Mouse (Mus musculus): ENCODE measurements around the gene Sephs1.
A peak's percentile ranks its signal among the peaks of the same experiment; 100 is the strongest.

DNA sequence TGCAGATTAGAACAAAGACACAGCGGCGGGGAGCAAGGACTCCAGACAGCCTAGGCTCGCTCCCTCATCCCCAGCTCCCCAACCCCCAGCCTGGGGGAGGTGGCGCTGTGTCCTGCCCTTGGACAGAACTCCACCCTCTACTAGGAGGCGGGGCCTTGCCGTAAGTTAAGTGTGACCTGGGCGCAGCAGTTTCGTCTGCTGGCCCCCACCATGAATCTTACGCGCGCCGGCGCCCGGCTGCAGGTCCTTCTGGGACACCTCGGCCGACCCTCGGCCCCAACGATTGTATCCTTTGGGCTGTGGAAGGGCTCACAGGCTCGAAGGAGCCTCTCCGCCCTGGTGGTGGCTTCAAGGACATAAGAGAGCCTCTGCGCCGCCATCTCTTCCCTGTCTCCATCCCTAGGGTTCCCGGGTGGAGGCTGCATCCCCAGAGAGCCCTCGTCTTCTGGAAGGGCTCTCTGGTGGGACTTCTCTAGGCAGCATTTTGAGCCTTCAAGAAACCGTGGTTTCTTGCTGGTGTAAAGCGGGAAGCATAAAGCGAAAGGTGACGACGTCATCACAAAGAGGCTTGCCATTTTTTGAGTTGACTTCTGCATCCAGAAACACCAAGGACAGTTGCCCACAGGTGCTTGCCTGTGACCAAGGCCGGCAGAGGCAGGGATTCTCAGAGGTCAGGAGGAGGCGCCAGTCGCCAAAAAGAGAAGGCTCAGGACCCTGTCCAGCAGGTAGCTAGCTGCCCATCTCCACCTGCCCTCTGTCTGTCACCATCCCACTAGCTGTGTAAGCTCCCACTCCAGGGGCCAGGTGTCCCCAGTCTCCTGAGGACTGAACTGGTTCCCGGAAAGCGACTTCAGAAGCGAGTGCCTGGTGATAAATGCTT, 37.7 kb downstream of the Sephs1 start, which contains the start of gene Phyh:
- TF ChIP-seq CTCF (IDR thresholded peaks at IDR 0.05; ENCODE audit: borderline replicate concordance, extremely low read depth, insufficient read depth, insufficient read length) (peak; percentile 17; the same call in 1 of the 2 replicates), POLR2A (IDR thresholded peaks at IDR 0.05; ENCODE audit: borderline replicate concordance, extremely low read depth, insufficient read depth, insufficient read length, poor library complexity, severe bottlenecking) (peak; percentile 38; the same call in 1 of the 2 replicates)
